Comparison of ENCODE assay signal across 9 mouse cellular contexts in genomic region chr12:103301645-103302044, GRCm38 (mm10). TPM values are rescaled to one million over a fixed set of nuclear protein-coding genes. Genes with fewer than 3 reads are reported as not detected.
DNase-seq lines count a peak whose midpoint lies in the region; ATAC-seq lines count a peak whose summit lies in the region.
"Had no signal": no experiment of that assay in that cellular context is flagged by ENCODE, and none has a peak within 500 bp of the region (broad histone marks: within the 10 kb centered on the region; RNA-seq: fewer than 3 reads in every experiment).

No protein-coding gene starts in this region.

- 49% methylated on average over 2 of the region's 2 CpGs for WGBS in kidney, embryonic 15.5 days

- H3K36me3 ChIP-seq in kidney, embryonic 15.5 days = no peaks in the 10 kb centered on the region
- H3K36me3 ChIP-seq: midbrain, embryonic 12.5 days had no signal

- H3K4me3 ChIP-seq in kidney, embryonic 15.5 days (replicated peaks) = no peak overlapping the region
- H3K4me3 ChIP-seq: midbrain, embryonic 12.5 days had no signal

- H3K9ac ChIP-seq in kidney, embryonic 15.5 days = no peak overlapping the region
- H3K9ac ChIP-seq: midbrain, embryonic 12.5 days had no signal

- peak; percentile 73 for DNase-seq in kidney, adult 18-20 months
- DNase-seq in CD4-positive helper T cell, adult 2 months (ENCODE audit: low read depth, low spot score) = peak; percentile 36
- DNase-seq in MN1 (ENCODE audit: low spot score) = peak; percentile 52
- peak; percentile 67 to 73 for DNase-seq in cerebellum, postnatal 36 days
- peak; percentile 61 to 83 for DNase-seq in kidney, postnatal 25 days
- DNase-seq in lung, postnatal 36 days = peak; percentile 74

- H3K4me2 ChIP-seq in kidney, embryonic 15.5 days = no peak overlapping the region
- H3K4me2 ChIP-seq: midbrain, embryonic 12.5 days had no signal

- H3K4me1 ChIP-seq in kidney, embryonic 15.5 days = no peaks in the 10 kb centered on the region
- H3K4me1 ChIP-seq: midbrain, embryonic 12.5 days had no signal

- no peaks in the 10 kb centered on the region for H3K9me3 ChIP-seq in kidney, embryonic 15.5 days (replicated peaks)
- H3K9me3 ChIP-seq: midbrain, embryonic 12.5 days had no signal

- no peak for ATAC-seq in kidney, embryonic 15.5 days (replicated peaks; ENCODE audit: low FRiP score)
- ATAC-seq in activated CD4-positive, CD25-positive, alpha-beta regulatory T cell, adult 4 months = no peak

- H3K27me3 ChIP-seq in kidney, embryonic 15.5 days = peaks cover 6% of the 10 kb centered on the region; the same call in 1 of the 2 replicates

- no peak overlapping the region for H3K27ac ChIP-seq in kidney, embryonic 15.5 days
- H3K27ac ChIP-seq: midbrain, embryonic 12.5 days had no signal

RNA-seq across cellular contexts. Expression of gene Fam181a, which starts 9.1 kb away (rescaled TPM):
- not detected in 2 replicates for polyA plus RNA-seq in kidney, embryonic 15.5 days (2015; fragmentation: Nextera tagmentation; extraction: Ambion mirVana)
- polyA plus RNA-seq in activated CD4-positive, CD25-positive, alpha-beta regulatory T cell, adult 4 months (2017; shearing (Covaris generic)) = not detected

RNA-seq across cellular contexts. Expression of gene Asb2, which starts 54.2 kb away (rescaled TPM):
- 3.2 and 5.2 TPM in 2 replicates for polyA plus RNA-seq in kidney, embryonic 15.5 days (2015; fragmentation: Nextera tagmentation; extraction: Ambion mirVana)
- 10 to 100 TPM; 14.2 to 37.7 TPM for polyA plus RNA-seq in activated CD4-positive, CD25-positive, alpha-beta regulatory T cell, adult 4 months (2017; shearing (Covaris generic))

RNA-seq across cellular contexts. Expression of gene Prima1, which starts 59.7 kb away (rescaled TPM):
- 0.62 and 1.2 TPM in 2 replicates for polyA plus RNA-seq in kidney, embryonic 15.5 days (2015; fragmentation: Nextera tagmentation; extraction: Ambion mirVana)
- not detected for polyA plus RNA-seq in activated CD4-positive, CD25-positive, alpha-beta regulatory T cell, adult 4 months (2017; shearing (Covaris generic))
